ENCODE assay signal across 22 mouse cellular contexts in genomic region chr12:82473238-82473637, GRCm38 (mm10).
DNase-seq lines count a peak whose midpoint lies in the region; ATAC-seq lines count a peak whose summit lies in the region.
"Had no signal": no experiment of that assay in that cellular context is flagged by ENCODE, and none has a peak within 500 bp of the region (broad histone marks: within the 10 kb centered on the region; RNA-seq: fewer than 3 reads in every experiment).

No protein-coding gene starts in this region.

- no peak overlapping the region for H3K4me2 ChIP-seq in heart, embryonic 11.5 days
- H3K4me2 ChIP-seq: embryonic facial prominence, embryonic 13.5 days; embryonic facial prominence, embryonic 15.5 days; forebrain, embryonic 13.5 days; forebrain, embryonic 15.5 days had no signal

- 0 out of 2 replicates have a peak overlapping the region, but pooled peaks have one; percentile 5 for H3K27ac ChIP-seq in heart, embryonic 10.5 days
- no peak overlapping the region for H3K27ac ChIP-seq in heart, embryonic 11.5 days (ENCODE audit: low read depth, low read length)
- H3K27ac ChIP-seq: embryonic facial prominence, embryonic 13.5 days; embryonic facial prominence, embryonic 15.5 days; forebrain, embryonic 10.5 days; forebrain, embryonic 13.5 days; forebrain, embryonic 15.5 days had no signal

- H3K4me1 ChIP-seq in heart, embryonic 10.5 days, result peaks cover 45% of the 10 kb centered on the region
- peaks cover 27% of the 10 kb centered on the region for H3K4me1 ChIP-seq in heart, embryonic 11.5 days (ENCODE audit: control insufficient read depth, insufficient read depth, low read length)

- 66% methylated on average over 4 of the region's 4 CpGs for WGBS in heart, embryonic 10.5 days
- 61% methylated on average over 4 of the region's 4 CpGs for WGBS in heart, embryonic 11.5 days (ENCODE audit: insufficient replicate concordance)

- ATAC-seq in heart, embryonic 11.5 days (replicated peaks; ENCODE audit: insufficient number of reproducible peaks, low FRiP score, low TSS enrichment), result no peak
- peak; percentile 66 for ATAC-seq in megakaryocyte-erythroid progenitor cell, adult 5-6 weeks (replicated peaks; ENCODE audit: low FRiP score, low TSS enrichment, poor library complexity, severe bottlenecking)
- ATAC-seq: forebrain, embryonic 13.5 days; forebrain, embryonic 15.5 days had no signal

- H3K9me3 ChIP-seq in heart, embryonic 10.5 days, result no peaks in the 10 kb centered on the region
- H3K9me3 ChIP-seq in heart, embryonic 11.5 days (replicated peaks; ENCODE audit: control insufficient read depth, low read length), result no peaks in the 10 kb centered on the region
- H3K9me3 ChIP-seq: embryonic facial prominence, embryonic 13.5 days; embryonic facial prominence, embryonic 15.5 days; forebrain, embryonic 10.5 days; forebrain, embryonic 13.5 days; forebrain, embryonic 15.5 days had no signal

- H3K36me3 ChIP-seq in heart, embryonic 10.5 days, result no peaks in the 10 kb centered on the region
- no peaks in the 10 kb centered on the region for H3K36me3 ChIP-seq in heart, embryonic 11.5 days (ENCODE audit: control insufficient read depth, insufficient read depth, low read length)
- H3K36me3 ChIP-seq: embryonic facial prominence, embryonic 13.5 days; embryonic facial prominence, embryonic 15.5 days; forebrain, embryonic 10.5 days; forebrain, embryonic 15.5 days had no signal

- no peak for DNase-seq in heart, embryonic 10.5 days (ENCODE audit: low spot score)
- peak; percentile 63 for DNase-seq in MEL-GATA-1-ER (ENCODE audit: extremely low read depth, low read depth)
- DNase-seq in layer of hippocampus, postnatal 36 days, result no peak
- no peak for DNase-seq in gastrocnemius, postnatal 4 days (ENCODE audit: low spot score in 2 of 2)
- DNase-seq: adrenal gland, adult 2 months; adrenal gland, postnatal 10 days; adrenal gland, postnatal 25 days; cerebellum, adult 11 months; cerebellum, adult 18-20 months; cerebellum, adult 8-10 months; cerebellum, adult 9-11 months; cerebellum, postnatal 14 days; cerebellum, postnatal 36 days; embryo, embryonic 11 days had no signal

- H3K4me3 ChIP-seq in heart, embryonic 10.5 days, result no peak overlapping the region
- no peak overlapping the region for H3K4me3 ChIP-seq in heart, embryonic 11.5 days (ENCODE audit: low read depth, low read length)
- H3K4me3 ChIP-seq: embryonic facial prominence, embryonic 13.5 days; embryonic facial prominence, embryonic 15.5 days; erythroblast, embryonic 14.5 days; forebrain, embryonic 10.5 days; forebrain, embryonic 13.5 days; forebrain, embryonic 15.5 days had no signal

- no peak overlapping the region for H3K9ac ChIP-seq in heart, embryonic 11.5 days (ENCODE audit: low read depth, low read length)
- H3K9ac ChIP-seq: embryonic facial prominence, embryonic 13.5 days; embryonic facial prominence, embryonic 15.5 days; forebrain, embryonic 13.5 days; forebrain, embryonic 15.5 days had no signal

- no peaks in the 10 kb centered on the region; the same call in 1 of the 2 replicates for H3K27me3 ChIP-seq in heart, embryonic 10.5 days (ENCODE audit: insufficient read depth, poor library complexity, severe bottlenecking)
- H3K27me3 ChIP-seq in heart, embryonic 11.5 days (ENCODE audit: control insufficient read depth, insufficient read depth, low read length), result no peaks in the 10 kb centered on the region
- H3K27me3 ChIP-seq: embryonic facial prominence, embryonic 13.5 days; embryonic facial prominence, embryonic 15.5 days; forebrain, embryonic 13.5 days; forebrain, embryonic 15.5 days had no signal
